Mouse (Mus musculus) urinary bladder, postnatal 36 days (tissue): ENCODE measurements around the gene Il1rapl1.

Experiments used
- DNase-seq, 2 experiments: peaks; one replicate each; pipeline ENCODE4 v3.0.0; 2022; ENCODE audit warnings: low spot score in 2 of 2, mixed read lengths in 1 of 2

Gene Il1rapl1

DNA sequence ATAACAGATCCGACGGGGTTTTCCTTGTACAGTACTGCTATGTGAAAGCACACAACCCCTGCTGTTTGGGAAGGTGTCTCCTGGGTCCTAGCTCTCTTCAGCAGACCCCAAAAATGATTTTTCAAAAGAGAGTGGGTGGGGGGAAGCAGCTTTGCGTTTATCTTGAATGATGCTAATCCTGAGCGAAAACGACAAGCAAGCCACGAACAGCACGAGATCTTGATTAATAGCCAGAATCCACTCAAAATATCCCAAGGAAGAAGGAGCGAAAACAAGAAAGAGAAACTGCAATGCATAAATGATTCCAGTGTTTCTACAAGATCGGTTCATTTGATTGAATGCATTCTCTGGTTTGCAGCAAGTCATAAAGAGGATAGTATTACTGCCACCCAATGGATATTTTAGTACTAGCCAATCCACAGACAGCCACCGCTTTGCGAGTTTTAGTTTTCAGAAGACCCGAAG lies at the start of gene Il1rapl1:
Il1rapl1 (minus strand) TSS at position 37 of the 465 bp plus-strand sequence.
- no peak for DNase-seq

DNA sequence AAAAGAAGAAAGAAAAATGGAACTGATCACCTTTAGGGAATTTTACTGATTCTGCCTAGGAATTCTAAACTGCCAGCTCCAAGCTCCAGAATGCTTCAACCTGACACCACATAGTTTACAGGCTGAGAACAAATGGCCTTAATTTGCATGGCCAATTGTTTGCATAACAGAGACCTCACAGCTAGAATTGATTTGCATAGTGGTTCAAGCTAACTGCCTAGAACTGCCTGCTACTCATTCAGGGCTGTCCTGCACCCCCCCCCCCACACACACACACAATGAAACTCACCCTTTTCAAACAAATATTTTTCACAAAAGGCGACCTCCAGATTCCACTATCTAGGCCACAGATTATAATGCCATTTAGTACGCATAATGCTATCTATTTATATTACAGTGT lies 42.6 kb upstream of the Il1rapl1 start:
- no peak for DNase-seq

- DNase-seq = no peak
Observed at GRCm38 (mm10) chrX:88125612-88126011, 10.2 kb upstream of the Il1rapl1 start.

- DNase-seq = no peak
Observed at GRCm38 (mm10) chrX:88120070-88120469, 4.6 kb upstream of the Il1rapl1 start.

GRCm38 (mm10) chrX:88117858-88118257 lies 2.4 kb upstream of the Il1rapl1 start:
- DNase-seq = no peak

- DNase-seq = no peak
Observed at GRCm38 (mm10) chrX:88116326-88116725, 881 bp upstream of the Il1rapl1 start.

DNA sequence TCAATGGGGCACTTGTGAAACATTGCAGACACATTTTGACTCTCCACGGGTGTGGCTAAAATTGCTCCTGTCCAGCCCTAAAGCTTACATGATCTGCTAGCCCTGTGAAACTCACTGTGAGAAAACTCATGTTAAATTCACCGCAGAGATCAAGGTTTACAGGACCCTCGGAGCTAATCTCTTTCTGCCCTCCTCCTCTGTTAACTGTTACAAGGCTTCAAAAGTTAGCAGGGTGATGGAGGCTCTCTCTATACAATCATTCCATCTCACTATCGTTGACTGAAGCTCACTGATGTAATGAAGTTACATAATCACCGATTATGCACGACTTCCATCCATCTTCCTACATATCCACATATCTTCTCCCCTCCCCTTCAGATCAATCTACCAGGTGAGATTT lies 1.9 kb downstream of the Il1rapl1 start:
- DNase-seq = no peak

DNA sequence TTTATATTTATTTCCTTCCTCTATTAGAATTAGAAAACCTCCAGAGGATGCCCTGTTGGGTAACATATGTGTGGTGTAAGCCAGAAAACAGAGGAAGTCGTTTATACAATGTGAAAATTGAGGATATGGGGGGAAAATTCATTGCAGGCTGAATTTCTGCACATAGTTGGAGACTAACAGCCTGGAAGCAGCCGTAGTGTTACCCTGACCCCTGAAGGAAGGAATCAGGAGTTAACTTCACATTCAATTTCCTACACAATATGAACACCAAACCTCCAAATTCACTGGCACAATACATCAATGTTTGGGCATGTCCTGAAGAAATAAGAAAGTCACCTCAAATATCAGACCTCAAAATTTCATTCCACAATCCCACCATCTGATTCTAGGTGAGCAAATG lies 3.2 kb downstream of the Il1rapl1 start:
- no peak for DNase-seq

DNA sequence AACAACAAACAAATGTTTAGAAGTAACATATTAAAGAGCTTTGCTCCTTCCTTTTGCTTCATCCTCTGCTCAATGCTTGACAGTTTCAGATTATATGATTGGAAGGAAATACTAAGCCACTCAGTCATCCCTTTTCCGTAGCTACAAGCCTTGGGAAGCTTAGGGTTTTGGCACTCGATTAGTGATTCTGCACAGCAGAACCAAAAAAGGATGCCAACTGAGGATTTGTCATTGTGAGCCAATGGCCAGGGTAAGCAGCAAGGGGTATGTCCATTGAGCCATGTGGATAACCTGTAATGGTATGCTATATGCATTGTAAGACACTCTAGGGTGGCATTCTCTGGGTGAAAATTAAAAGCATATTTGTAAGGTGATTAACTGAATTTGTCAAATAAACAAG lies 5.7 kb downstream of the Il1rapl1 start:
- DNase-seq = no peak

DNA sequence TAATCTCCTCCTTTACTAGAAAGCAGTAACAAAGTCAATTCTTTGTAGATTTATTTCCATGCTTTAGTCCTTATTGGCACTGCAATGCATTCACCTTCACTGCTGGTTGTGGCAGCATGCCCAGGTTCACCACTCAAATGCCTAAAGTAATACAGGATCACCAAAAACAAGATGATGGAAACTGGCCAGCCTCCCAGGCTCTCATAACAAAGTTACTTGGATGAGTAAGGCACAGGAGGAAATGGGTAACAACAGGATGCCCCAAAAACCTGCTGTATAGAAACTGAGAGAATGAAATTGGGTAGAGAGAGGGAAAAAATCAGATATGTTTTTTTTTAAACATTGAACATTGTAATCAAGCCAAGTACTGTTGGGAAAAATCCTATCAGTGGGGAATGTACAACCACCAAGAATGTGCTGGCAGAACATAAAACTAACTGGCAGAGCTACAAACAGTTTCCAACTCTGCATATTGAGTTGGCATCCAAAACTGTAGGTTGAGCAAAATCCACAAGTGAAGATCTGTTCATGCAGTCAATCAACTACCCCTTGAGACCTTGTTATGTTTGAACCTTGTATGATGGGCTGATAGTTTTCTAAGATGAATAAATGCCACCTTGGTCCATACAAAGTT lies 21.4 kb downstream of the Il1rapl1 start:
- DNase-seq = no peak

DNA sequence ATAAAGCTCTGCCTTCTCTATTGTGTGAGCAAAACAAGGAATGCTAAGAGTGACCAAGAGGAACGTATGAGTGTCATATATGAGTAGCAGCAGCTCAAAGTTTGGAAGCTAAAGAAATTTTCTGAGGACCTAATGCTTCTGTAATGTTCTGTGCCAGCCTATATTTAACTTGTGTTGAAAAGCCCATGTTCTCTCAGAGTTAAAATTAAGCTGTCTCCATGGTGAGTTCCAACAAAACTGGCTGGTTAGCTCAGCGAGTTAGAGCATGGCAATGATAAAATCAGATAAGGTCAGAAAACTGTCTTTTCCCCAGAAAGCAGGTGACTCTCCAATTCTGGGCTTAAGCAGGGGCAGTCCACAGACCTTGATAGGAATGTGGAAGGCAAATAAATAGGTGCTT lies 25.6 kb downstream of the Il1rapl1 start:
- DNase-seq = no peak

DNA sequence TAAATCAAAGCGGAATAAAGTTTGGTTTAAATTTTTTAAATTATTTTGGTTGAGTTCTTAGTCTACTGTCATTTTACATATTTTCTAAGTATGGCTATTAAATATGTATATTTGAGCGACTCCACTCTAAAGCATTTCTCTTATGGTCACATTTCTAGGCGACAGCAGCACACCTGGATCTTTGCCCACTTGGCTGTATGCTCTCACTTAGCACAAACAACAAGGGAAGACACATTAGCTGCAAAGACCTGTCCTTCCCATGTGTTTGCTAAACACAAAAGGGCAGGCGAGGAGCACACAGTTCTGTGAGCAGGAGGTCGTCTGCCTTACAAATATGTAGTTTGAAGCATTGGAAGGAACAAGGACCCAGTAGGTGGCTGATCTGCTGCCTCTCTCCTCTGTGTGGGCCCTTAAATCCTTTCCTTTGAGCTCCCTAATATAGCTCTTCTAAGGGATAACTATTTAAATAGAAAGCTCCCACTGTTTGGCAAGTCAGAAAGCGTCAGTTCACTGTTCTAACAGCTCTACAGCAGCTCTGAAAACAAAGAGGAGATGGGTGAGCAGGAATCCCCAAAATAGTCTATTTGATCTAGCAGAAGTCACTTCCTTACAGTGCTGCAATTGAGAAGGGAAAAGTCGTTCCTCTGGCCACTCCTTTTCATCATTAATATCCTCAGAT lies 42.6 kb downstream of the Il1rapl1 start:
- no peak for DNase-seq

GRCm38 (mm10) chrX:88070368-88070767 lies 45.1 kb downstream of the Il1rapl1 start:
- no peak for DNase-seq

- no peak for DNase-seq
Observed at GRCm38 (mm10) chrX:88043556-88043955, 71.9 kb downstream of the Il1rapl1 start.

DNA sequence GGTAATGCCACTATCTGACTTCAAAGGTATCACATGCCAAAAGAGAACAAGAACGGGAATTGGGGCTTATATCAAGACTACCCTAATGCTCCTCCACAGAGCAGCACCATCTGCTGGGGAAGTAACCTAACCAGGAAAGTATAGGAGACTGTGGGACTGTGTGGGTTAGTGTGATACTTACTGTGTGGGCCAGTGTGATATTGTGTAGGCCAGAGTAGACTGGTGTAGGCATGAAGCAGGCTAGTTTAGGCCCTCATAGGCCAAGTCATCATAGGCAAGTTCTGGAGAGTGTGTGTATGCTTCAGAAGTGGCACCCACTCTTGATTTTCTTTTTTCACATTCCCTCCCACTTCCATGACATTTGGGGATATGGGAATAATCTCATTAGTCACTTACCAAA lies 76.5 kb downstream of the Il1rapl1 start:
- DNase-seq = no peak

DNA sequence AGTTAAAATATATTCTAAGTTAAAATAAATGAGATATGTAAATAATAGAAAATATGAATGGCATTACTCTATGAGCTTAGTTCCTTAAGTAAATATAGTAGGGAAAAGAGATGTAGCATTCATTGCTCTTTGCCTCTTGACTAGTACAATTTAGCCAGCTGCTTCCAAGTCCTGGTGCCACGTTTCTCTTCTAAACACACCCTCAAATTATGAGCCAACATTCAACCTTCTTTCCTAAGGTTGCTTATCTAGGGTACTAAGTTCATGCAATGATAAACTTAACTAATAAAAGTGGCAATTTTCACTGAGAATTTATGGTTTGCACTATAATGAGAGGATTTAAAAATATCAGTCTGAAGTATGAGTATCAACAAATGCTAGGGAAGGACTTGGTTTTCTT lies 218.3 kb downstream of the Il1rapl1 start:
- no peak for DNase-seq

GRCm38 (mm10) chrX:87891916-87892315 lies 223.5 kb downstream of the Il1rapl1 start:
- no peak for DNase-seq

DNA sequence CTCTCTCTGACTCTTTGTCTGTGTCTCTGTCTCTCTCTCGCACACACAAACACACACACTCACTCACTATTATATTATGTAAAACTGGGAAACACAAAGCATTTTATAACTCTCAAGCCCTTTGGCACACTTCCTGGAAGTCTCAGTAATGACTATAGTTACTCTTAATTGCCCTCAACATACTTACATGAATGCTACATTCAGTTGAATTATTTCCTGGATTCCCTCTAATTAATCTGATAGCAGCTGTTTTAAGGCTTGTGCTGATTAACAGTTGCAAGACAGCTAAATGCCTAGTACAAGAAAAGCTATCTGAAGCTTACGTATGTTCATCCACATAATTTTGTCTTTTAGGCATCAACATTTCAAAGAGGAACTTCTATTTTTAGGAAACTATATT lies 261.3 kb downstream of the Il1rapl1 start:
- DNase-seq = no peak

- no peak for DNase-seq
Observed at GRCm38 (mm10) chrX:87813884-87814283, 301.6 kb downstream of the Il1rapl1 start.

DNA sequence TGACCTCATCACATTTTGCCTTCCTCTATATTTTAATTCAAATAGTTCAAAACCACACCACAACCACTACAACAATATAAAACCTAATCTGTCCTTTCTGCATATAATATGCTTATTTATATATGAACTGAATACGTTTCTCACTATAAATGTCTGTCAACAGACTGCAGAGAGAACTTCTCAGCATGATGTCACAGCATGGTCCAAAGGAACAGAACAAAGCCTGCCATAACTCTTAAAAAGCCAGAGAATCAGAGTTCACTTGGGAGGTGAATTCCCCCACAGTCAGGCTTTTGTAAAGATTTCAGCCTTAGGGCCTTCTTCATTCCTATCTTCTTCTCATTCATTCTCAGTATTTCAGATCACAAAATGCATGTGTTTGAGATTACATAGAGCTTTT lies 307.7 kb downstream of the Il1rapl1 start:
- DNase-seq = no peak

DNA sequence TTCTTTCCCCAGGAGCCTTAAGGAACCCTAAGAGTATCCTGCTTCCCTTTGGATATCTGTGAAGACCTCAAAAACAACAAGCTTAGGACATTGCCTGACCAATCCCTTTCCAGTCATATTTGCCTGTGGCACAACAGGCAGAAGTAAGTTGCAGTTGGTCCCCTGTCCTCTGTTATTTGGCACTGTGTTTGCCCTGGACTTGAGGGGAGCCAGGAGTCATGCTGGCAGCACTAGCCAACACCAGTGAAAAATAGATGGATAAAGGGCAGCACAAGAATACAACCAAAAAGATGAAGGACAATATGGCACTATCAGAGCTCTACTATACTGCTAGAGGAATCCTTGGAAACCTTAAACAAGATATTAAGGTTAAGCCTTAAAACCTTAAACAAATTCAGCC lies 322.4 kb downstream of the Il1rapl1 start:
- no peak for DNase-seq

GRCm38 (mm10) chrX:87710589-87710988 lies 404.9 kb downstream of the Il1rapl1 start:
- no peak for DNase-seq

DNA sequence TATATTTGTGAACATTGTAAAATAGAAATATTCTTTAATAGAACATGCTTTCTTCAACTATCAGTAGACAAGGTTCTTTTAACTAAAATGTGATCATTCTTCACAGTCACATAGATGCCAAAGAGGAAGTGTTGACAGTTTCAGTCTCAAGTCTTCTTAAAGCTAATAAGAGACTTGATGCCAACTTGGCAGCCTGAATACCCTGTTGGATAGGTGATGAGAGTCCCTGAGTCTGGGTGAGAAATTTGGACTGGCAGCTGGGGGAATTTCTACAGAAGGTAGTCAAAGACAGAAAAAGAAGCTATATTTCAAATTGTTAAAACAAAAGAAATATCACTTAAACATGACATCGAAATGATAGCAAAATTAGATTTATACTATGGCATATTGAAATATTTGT lies 451.6 kb downstream of the Il1rapl1 start:
- DNase-seq = no peak

GRCm38 (mm10) chrX:87655644-87656043 lies 459.8 kb downstream of the Il1rapl1 start:
- no peak for DNase-seq
